Mouse (Mus musculus): Measurements from ENCODE around the gene Ubl7. TPM values are rescaled to one million over a fixed set of nuclear protein-coding genes. Genes with fewer than 3 reads are reported as not detected.

Gene Ubl7
- polyA plus RNA-seq, 1 experiment from 2014 or later, result 115 TPM

- H3K27ac ChIP-seq (replicated peaks; ENCODE audit: low read depth, low read length), result no peak overlapping the region
- peaks cover 3% of the 10 kb centered on the region; the same call in 1 of the 2 replicates for H3K4me1 ChIP-seq (ENCODE audit: control insufficient read depth, insufficient read depth, low read length)
- ATAC-seq (replicated peaks; ENCODE audit: insufficient number of reproducible peaks, low FRiP score, low TSS enrichment, low read depth), result no peak
- no peaks in the 10 kb centered on the region for H3K27me3 ChIP-seq (ENCODE audit: control insufficient read depth, insufficient read depth, low read length)
- no peak overlapping the region for H3K9ac ChIP-seq (replicated peaks; ENCODE audit: low read length)
- no peak overlapping the region for H3K4me3 ChIP-seq (ENCODE audit: low read depth, low read length)
- 92% methylated on average over 12 of the region's 12 CpGs for WGBS
- no peaks in the 10 kb centered on the region for H3K9me3 ChIP-seq (replicated peaks; ENCODE audit: control insufficient read depth, low read length)
- H3K4me2 ChIP-seq (ENCODE audit: low read depth, low read length), result no peak overlapping the region
- H3K36me3 ChIP-seq (replicated peaks; ENCODE audit: control insufficient read depth, insufficient read depth, low read depth, low read length), result no peaks in the 10 kb centered on the region
- DNase-seq (ENCODE audit: low spot score), result no peak
These were observed 44.4 kb downstream of the Ubl7 start for GRCm38 (mm10) chr9:57954962-57955744.

GRCm38 (mm10) chr9:57955764-57956163 is 45.0 kb downstream of the Ubl7 start:
- Histone ChIP-seq H3K9me3 (replicated peaks; ENCODE audit: control insufficient read depth, low read length) (no peaks in the 10 kb centered on the region), H3K4me3 (ENCODE audit: low read depth, low read length) (no peak overlapping the region), H3K36me3 (replicated peaks; ENCODE audit: control insufficient read depth, insufficient read depth, low read depth, low read length) (no peaks in the 10 kb centered on the region), H3K4me2 (ENCODE audit: low read depth, low read length) (no peak overlapping the region), H3K27me3 (ENCODE audit: control insufficient read depth, insufficient read depth, low read length) (no peaks in the 10 kb centered on the region), H3K27ac (replicated peaks; ENCODE audit: low read depth, low read length) (no peak overlapping the region), H3K9ac (replicated peaks; ENCODE audit: low read length) (no peak overlapping the region), H3K4me1 (ENCODE audit: control insufficient read depth, insufficient read depth, low read length) (no peaks in the 10 kb centered on the region)
- WGBS, result 87% methylated on average over 6 of the region's 6 CpGs
- ATAC-seq (replicated peaks; ENCODE audit: insufficient number of reproducible peaks, low FRiP score, low TSS enrichment, low read depth) (no peak), DNase-seq (ENCODE audit: low spot score) (no peak)

GRCm38 (mm10) chr9:57956196-57956837 is 45.5 kb downstream of the Ubl7 start:
- Histone ChIP-seq H3K4me2 (ENCODE audit: low read depth, low read length) (no peak overlapping the region), H3K36me3 (replicated peaks; ENCODE audit: control insufficient read depth, insufficient read depth, low read depth, low read length) (no peaks in the 10 kb centered on the region), H3K9ac (replicated peaks; ENCODE audit: low read length) (no peak overlapping the region), H3K9me3 (replicated peaks; ENCODE audit: control insufficient read depth, low read length) (no peaks in the 10 kb centered on the region), H3K4me3 (ENCODE audit: low read depth, low read length) (no peak overlapping the region), H3K27ac (replicated peaks; ENCODE audit: low read depth, low read length) (no peak overlapping the region), H3K4me1 (ENCODE audit: control insufficient read depth, insufficient read depth, low read length) (no peaks in the 10 kb centered on the region), H3K27me3 (ENCODE audit: control insufficient read depth, insufficient read depth, low read length) (no peaks in the 10 kb centered on the region)
- DNase-seq (ENCODE audit: low spot score) (no peak), ATAC-seq (replicated peaks; ENCODE audit: insufficient number of reproducible peaks, low FRiP score, low TSS enrichment, low read depth) (no peak)
- 83% methylated on average over 9 of the region's 9 CpGs for WGBS

- no peak for ATAC-seq (replicated peaks; ENCODE audit: insufficient number of reproducible peaks, low FRiP score, low TSS enrichment, low read depth)
These were observed 46.1 kb downstream of the Ubl7 start for GRCm38 (mm10) chr9:57956838-57957236.

GRCm38 (mm10) chr9:57958615-57959014 is 47.8 kb downstream of the Ubl7 start:
- WGBS, result 53% methylated on average over 1 of the region's 1 CpGs
- ATAC-seq (replicated peaks; ENCODE audit: insufficient number of reproducible peaks, low FRiP score, low TSS enrichment, low read depth), result no peak

More at GRCm38 (mm10) chr9:57956838-57957236, 46.1 kb downstream of the Ubl7 start:
- DNase-seq (ENCODE audit: low spot score), result no peak
- Histone ChIP-seq H3K36me3 (replicated peaks; ENCODE audit: control insufficient read depth, insufficient read depth, low read depth, low read length) (no peaks in the 10 kb centered on the region), H3K9ac (replicated peaks; ENCODE audit: low read length) (no peak overlapping the region), H3K4me2 (ENCODE audit: low read depth, low read length) (no peak overlapping the region), H3K4me1 (ENCODE audit: control insufficient read depth, insufficient read depth, low read length) (no peaks in the 10 kb centered on the region), H3K9me3 (replicated peaks; ENCODE audit: control insufficient read depth, low read length) (no peaks in the 10 kb centered on the region), H3K4me3 (ENCODE audit: low read depth, low read length) (no peak overlapping the region), H3K27ac (replicated peaks; ENCODE audit: low read depth, low read length) (no peak overlapping the region), H3K27me3 (ENCODE audit: control insufficient read depth, insufficient read depth, low read length) (no peaks in the 10 kb centered on the region)
- 83% methylated on average over 5 of the region's 5 CpGs for WGBS

GRCm38 (mm10) chr9:57959399-57959798 is 48.6 kb downstream of the Ubl7 start:
- Histone ChIP-seq H3K4me2 (ENCODE audit: low read depth, low read length) (no peak overlapping the region), H3K4me1 (ENCODE audit: control insufficient read depth, insufficient read depth, low read length) (no peaks in the 10 kb centered on the region), H3K27me3 (ENCODE audit: control insufficient read depth, insufficient read depth, low read length) (no peaks in the 10 kb centered on the region), H3K27ac (replicated peaks; ENCODE audit: low read depth, low read length) (no peak overlapping the region), H3K9me3 (replicated peaks; ENCODE audit: control insufficient read depth, low read length) (no peaks in the 10 kb centered on the region), H3K4me3 (ENCODE audit: low read depth, low read length) (no peak overlapping the region), H3K36me3 (replicated peaks; ENCODE audit: control insufficient read depth, insufficient read depth, low read depth, low read length) (no peaks in the 10 kb centered on the region), H3K9ac (replicated peaks; ENCODE audit: low read length) (no peak overlapping the region)
- DNase-seq (ENCODE audit: low spot score) (no peak), ATAC-seq (replicated peaks; ENCODE audit: insufficient number of reproducible peaks, low FRiP score, low TSS enrichment, low read depth) (no peak)
- 68% methylated on average over 10 of the region's 10 CpGs for WGBS

More at GRCm38 (mm10) chr9:57958615-57959014, 47.8 kb downstream of the Ubl7 start:
- H3K4me1 ChIP-seq (ENCODE audit: control insufficient read depth, insufficient read depth, low read length), result no peaks in the 10 kb centered on the region
- H3K27ac ChIP-seq (replicated peaks; ENCODE audit: low read depth, low read length), result no peak overlapping the region
- no peaks in the 10 kb centered on the region for H3K27me3 ChIP-seq (ENCODE audit: control insufficient read depth, insufficient read depth, low read length)
- H3K4me3 ChIP-seq (ENCODE audit: low read depth, low read length), result no peak overlapping the region
- no peaks in the 10 kb centered on the region for H3K9me3 ChIP-seq (replicated peaks; ENCODE audit: control insufficient read depth, low read length)
- DNase-seq (ENCODE audit: low spot score), result no peak
- H3K4me2 ChIP-seq (ENCODE audit: low read depth, low read length), result no peak overlapping the region
- H3K9ac ChIP-seq (replicated peaks; ENCODE audit: low read length), result no peak overlapping the region
- H3K36me3 ChIP-seq (replicated peaks; ENCODE audit: control insufficient read depth, insufficient read depth, low read depth, low read length), result no peaks in the 10 kb centered on the region

- Histone ChIP-seq H3K4me3 (ENCODE audit: low read depth, low read length) (no peak overlapping the region), H3K36me3 (replicated peaks; ENCODE audit: control insufficient read depth, insufficient read depth, low read depth, low read length) (no peaks in the 10 kb centered on the region), H3K9ac (replicated peaks; ENCODE audit: low read length) (no peak overlapping the region), H3K4me2 (ENCODE audit: low read depth, low read length) (no peak overlapping the region), H3K4me1 (ENCODE audit: control insufficient read depth, insufficient read depth, low read length) (no peaks in the 10 kb centered on the region), H3K9me3 (replicated peaks; ENCODE audit: control insufficient read depth, low read length) (no peaks in the 10 kb centered on the region), H3K27me3 (ENCODE audit: control insufficient read depth, insufficient read depth, low read length) (no peaks in the 10 kb centered on the region), H3K27ac (replicated peaks; ENCODE audit: low read depth, low read length) (no peak overlapping the region)
- ATAC-seq (replicated peaks; ENCODE audit: insufficient number of reproducible peaks, low FRiP score, low TSS enrichment, low read depth) (no peak), DNase-seq (ENCODE audit: low spot score) (no peak)
- 86% methylated on average over 17 of the region's 17 CpGs for WGBS
These were observed 49.4 kb downstream of the Ubl7 start for GRCm38 (mm10) chr9:57959886-57960866.
